Mouse (Mus musculus): ENCODE data around the gene H2-Q1. TPM values are rescaled to one million over a fixed set of nuclear protein-coding genes. Genes with fewer than 3 reads are reported as not detected.
"Not testable (repeated sequence)": the region's sequence is repeated elsewhere in the genome, so short reads cannot be mapped to it uniquely, and the experiment has no call there.

H2-Q1 gene
- polyA plus RNA-seq (2012; rRNA removed) = 0.49 and 0.71 TPM in 2 replicates

- 3% methylated on average over 55 of the region's 55 CpGs for WGBS
- DNase-seq = no peak
- H3K4me1 ChIP-seq (ENCODE audit: control insufficient read depth, insufficient read depth, low read length) = peaks cover 6% of the 10 kb centered on the region
- peak within 1 kb of the TSS; percentile 32 for H3K4me3 ChIP-seq (replicated peaks; ENCODE audit: extremely low read depth, low read depth, low read length)
- TF ChIP-seq CTCF (IDR thresholded peaks at IDR 0.05; ENCODE audit: insufficient read depth, low read length) = no peak
- TF ChIP-seq POLR2A (IDR thresholded peaks at IDR 0.05; ENCODE audit: borderline replicate concordance, extremely low read depth, low read depth, low read length) = no peak
These were observed at the start of gene H2-Q1 for GRCm38 (mm10) chr17:35320327-35321081. TSS of gene H2-Q1 (plus strand) at chr17:35320405.

GRCm38 (mm10) chr17:35272249-35272648 is 48.0 kb upstream of the H2-Q1 start:
- TF ChIP-seq POLR2A (IDR thresholded peaks at IDR 0.05; ENCODE audit: borderline replicate concordance, extremely low read depth, low read depth, low read length) (no peak), CTCF (IDR thresholded peaks at IDR 0.05; ENCODE audit: insufficient read depth, low read length) (no peak)
- 75% methylated on average over 3 of the region's 3 CpGs for WGBS
- no peaks in the 10 kb centered on the region for H3K4me1 ChIP-seq (ENCODE audit: control insufficient read depth, insufficient read depth, low read length)
- no peak overlapping the region for H3K4me3 ChIP-seq (replicated peaks; ENCODE audit: extremely low read depth, low read depth, low read length)
- no peak for DNase-seq

- DNase-seq = peak; percentile 93
- WGBS = 4% methylated on average over 11 of the region's 11 CpGs
- no peak overlapping the region for H3K4me3 ChIP-seq (replicated peaks; ENCODE audit: extremely low read depth, low read depth, low read length)
These were observed 45.4 kb upstream of the H2-Q1 start for GRCm38 (mm10) chr17:35274770-35275169.

GRCm38 (mm10) chr17:35276304-35276864 is 43.8 kb upstream of the H2-Q1 start:
- no peak for DNase-seq
- H3K4me1 ChIP-seq (ENCODE audit: control insufficient read depth, insufficient read depth, low read length) = no peaks in the 10 kb centered on the region
- TF ChIP-seq CTCF (IDR thresholded peaks at IDR 0.05; ENCODE audit: insufficient read depth, low read length) = no peak
- no peak overlapping the region for H3K4me3 ChIP-seq (replicated peaks; ENCODE audit: extremely low read depth, low read depth, low read length)
- WGBS = 15% methylated on average over 13 of the region's 13 CpGs

More at GRCm38 (mm10) chr17:35274770-35275169, 45.4 kb upstream of the H2-Q1 start:
- TF ChIP-seq POLR2A (IDR thresholded peaks at IDR 0.05; ENCODE audit: borderline replicate concordance, extremely low read depth, low read depth, low read length) (no peak), CTCF (IDR thresholded peaks at IDR 0.05; ENCODE audit: insufficient read depth, low read length) (peak; percentile 93)
- H3K4me1 ChIP-seq (ENCODE audit: control insufficient read depth, insufficient read depth, low read length) = no peaks in the 10 kb centered on the region

- 70% methylated on average over 8 of the region's 8 CpGs for WGBS
- DNase-seq = no peak
- TF ChIP-seq CTCF (IDR thresholded peaks at IDR 0.05; ENCODE audit: insufficient read depth, low read length) (no peak), POLR2A (IDR thresholded peaks at IDR 0.05; ENCODE audit: borderline replicate concordance, extremely low read depth, low read depth, low read length) (no peak)
- Histone ChIP-seq H3K4me1 (ENCODE audit: control insufficient read depth, insufficient read depth, low read length) (no peaks in the 10 kb centered on the region), H3K4me3 (replicated peaks; ENCODE audit: extremely low read depth, low read depth, low read length) (no peak overlapping the region)
These were observed 42.2 kb upstream of the H2-Q1 start for GRCm38 (mm10) chr17:35278049-35278448.

- no peak overlapping the region for H3K4me3 ChIP-seq (replicated peaks; ENCODE audit: extremely low read depth, low read depth, low read length)
- no peaks in the 10 kb centered on the region for H3K4me1 ChIP-seq (ENCODE audit: control insufficient read depth, insufficient read depth, low read length)
- TF ChIP-seq POLR2A (IDR thresholded peaks at IDR 0.05; ENCODE audit: borderline replicate concordance, extremely low read depth, low read depth, low read length) (no peak), CTCF (IDR thresholded peaks at IDR 0.05; ENCODE audit: insufficient read depth, low read length) (no peak)
- DNase-seq = no peak
- 85% methylated on average over 13 of the region's 13 CpGs for WGBS
These were observed 41.1 kb upstream of the H2-Q1 start for GRCm38 (mm10) chr17:35278957-35279688.

- DNase-seq = no peak
- 61% methylated on average over 3 of the region's 3 CpGs for WGBS
These were observed 39.9 kb upstream of the H2-Q1 start for GRCm38 (mm10) chr17:35280276-35280675.

GRCm38 (mm10) chr17:35285431-35285830 is 34.8 kb upstream of the H2-Q1 start:
- TF ChIP-seq POLR2A (IDR thresholded peaks at IDR 0.05; ENCODE audit: borderline replicate concordance, extremely low read depth, low read depth, low read length) = no peak
- TF ChIP-seq CTCF (IDR thresholded peaks at IDR 0.05; ENCODE audit: insufficient read depth, low read length) = no peak
- H3K4me1 ChIP-seq (ENCODE audit: control insufficient read depth, insufficient read depth, low read length) = no peaks in the 10 kb centered on the region
- no peak overlapping the region for H3K4me3 ChIP-seq (replicated peaks; ENCODE audit: extremely low read depth, low read depth, low read length)
- DNase-seq = no peak

More at GRCm38 (mm10) chr17:35280276-35280675, 39.9 kb upstream of the H2-Q1 start:
- H3K4me1 ChIP-seq (ENCODE audit: control insufficient read depth, insufficient read depth, low read length) = no peaks in the 10 kb centered on the region
- TF ChIP-seq CTCF (IDR thresholded peaks at IDR 0.05; ENCODE audit: insufficient read depth, low read length) = no peak
- no peak for TF ChIP-seq POLR2A (IDR thresholded peaks at IDR 0.05; ENCODE audit: borderline replicate concordance, extremely low read depth, low read depth, low read length)
- no peak overlapping the region for H3K4me3 ChIP-seq (replicated peaks; ENCODE audit: extremely low read depth, low read depth, low read length)

GRCm38 (mm10) chr17:35295796-35296195 is 24.4 kb upstream of the H2-Q1 start:
- TF ChIP-seq CTCF (IDR thresholded peaks at IDR 0.05; ENCODE audit: insufficient read depth, low read length) = peak; percentile 63
- not testable (repeated sequence) for H3K4me1 ChIP-seq (ENCODE audit: control insufficient read depth, insufficient read depth, low read length); H3K4me3 ChIP-seq (replicated peaks; ENCODE audit: extremely low read depth, low read depth, low read length)
- WGBS = 1% methylated on average over 5 of the region's 5 CpGs
- DNase-seq = peak; percentile 77

- WGBS = 81% methylated on average over 7 of the region's 7 CpGs
These were observed 19.8 kb upstream of the H2-Q1 start for GRCm38 (mm10) chr17:35300261-35300945.

More at GRCm38 (mm10) chr17:35300261-35300945, 19.8 kb upstream of the H2-Q1 start:
- H3K4me1 ChIP-seq (ENCODE audit: control insufficient read depth, insufficient read depth, low read length); DNase-seq; H3K4me3 ChIP-seq (replicated peaks; ENCODE audit: extremely low read depth, low read depth, low read length): not testable (repeated sequence)
